Mouse (Mus musculus) thymus, adult 2 months (tissue): ENCODE measurements around the gene 1700012A03Rik.

Experiments
- CTCF ChIP-seq: fragments of 200-500 bp; IDR thresholded peaks from 2 replicates; pipeline ENCODE4 v1.5.1; 2012; ENCODE audit warnings: mild to moderate bottlenecking, control low read depth, low read length, moderate library complexity, borderline replicate concordance; ENCODE audit not compliant: control insufficient read depth, poor library complexity, insufficient read depth; ENCODE audit errors: extremely low read depth
- POLR2A ChIP-seq: fragments of 200-500 bp; IDR thresholded peaks from 2 replicates; pipeline ENCODE4 v1.6.1; 2012; ENCODE audit warnings: mild to moderate bottlenecking, low read length, control low read depth, moderate library complexity; ENCODE audit not compliant: control insufficient read depth, poor library complexity, insufficient read depth; ENCODE audit errors: extremely low read depth

DNA sequence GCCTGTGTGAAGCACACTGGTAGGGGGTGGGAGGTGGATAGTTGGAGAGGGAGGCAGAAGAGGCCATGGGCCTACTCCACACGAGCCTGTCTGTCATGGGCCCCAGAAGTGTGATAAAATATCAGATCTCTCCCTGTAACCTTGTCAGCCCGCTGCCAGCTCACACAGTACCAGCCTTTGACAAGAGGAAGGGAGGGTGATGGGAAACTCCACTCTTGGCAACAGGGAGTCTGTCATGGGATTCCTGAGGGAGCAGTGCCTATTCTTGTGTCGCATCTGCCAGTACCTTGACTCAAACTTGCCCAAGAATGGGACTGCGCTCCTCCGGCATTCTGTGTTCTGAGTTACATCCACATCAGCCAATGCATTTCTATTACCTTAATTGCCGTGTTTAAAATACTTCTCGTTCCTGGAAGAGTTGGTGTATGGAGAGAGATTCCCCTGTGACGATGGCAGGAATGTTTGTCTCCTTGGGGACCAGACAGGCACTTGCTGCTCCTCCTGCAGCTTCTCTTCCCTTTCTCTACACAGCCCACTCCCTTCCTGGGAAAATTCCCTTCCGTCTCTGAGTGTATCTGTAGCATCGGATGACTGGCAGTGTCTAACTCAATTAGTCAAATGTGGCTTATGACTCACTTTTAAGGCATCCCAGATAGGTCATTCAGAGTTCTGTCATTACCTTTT is 28.1 kb upstream of the 1700012A03Rik start:
- TF ChIP-seq POLR2A (no peak), CTCF (no peak)
